Mouse (Mus musculus): Measurements from ENCODE around the gene Morn3.

DNA sequence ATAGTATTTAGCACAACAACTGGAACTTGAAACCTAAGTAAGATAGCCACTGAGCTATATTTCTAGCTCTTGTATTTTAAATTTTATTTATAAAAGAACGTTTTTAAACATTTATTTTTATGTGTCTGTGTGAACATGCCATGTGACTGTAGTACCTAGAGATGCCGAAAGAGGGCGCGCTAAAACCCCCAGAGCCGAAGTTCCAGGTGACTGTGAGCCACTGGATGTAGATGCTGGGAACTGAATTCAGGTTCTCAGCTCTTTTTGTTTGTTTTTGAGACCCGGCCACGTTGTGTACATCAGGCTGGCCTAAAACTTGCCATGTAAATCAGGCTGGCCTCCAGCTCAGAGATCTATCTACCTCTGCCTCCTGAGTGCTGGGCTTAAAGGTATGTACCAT, 3.0 kb downstream of the Morn3 start:
- TF ChIP-seq CTCF (IDR thresholded peaks at IDR 0.05; ENCODE audit: low read depth), result peak; percentile 69
- no peak for TF ChIP-seq EP300 (optimal IDR thresholded peaks at IDR 0.05)
